Mouse (Mus musculus) adrenal gland (tissue): ENCODE measurements at regions not wholly inside any gene's neighbourhood (a gene's known extent, or its start where the extent isn't known, plus 50 kb on each side); places are given as distances from the start of the nearest gene placed in this dataset.

ENCODE experiments used
- intact Hi-C: fragments of 180-260 bp; cut with DNase I; formaldehyde crosslinking; loops from one replicate; pipeline ENCODE4 v1.15.1; 2025

GRCm38 (mm10) chr5:119467346-119468085 lies 203.0 kb upstream of the Tbx3 start:
- intact Hi-C loops = loop anchor here (10.0 kb wide), 1 partner anchor 133 kb away; no protein-coding TSS in a partner anchor

- intact Hi-C loops = no loop called here
Observed at GRCm38 (mm10) chr5:119477926-119478325, 192.5 kb upstream of the Tbx3 start.

- intact Hi-C loops = no loop called here
Observed at GRCm38 (mm10) chr5:119478331-119478730, 192.1 kb upstream of the Tbx3 start.

GRCm38 (mm10) chr5:119480191-119481190 lies 190.0 kb upstream of the Tbx3 start:
- intact Hi-C loops = no loop called here

GRCm38 (mm10) chr5:119483706-119484105 lies 186.8 kb upstream of the Tbx3 start:
- intact Hi-C loops = no loop called here

DNA sequence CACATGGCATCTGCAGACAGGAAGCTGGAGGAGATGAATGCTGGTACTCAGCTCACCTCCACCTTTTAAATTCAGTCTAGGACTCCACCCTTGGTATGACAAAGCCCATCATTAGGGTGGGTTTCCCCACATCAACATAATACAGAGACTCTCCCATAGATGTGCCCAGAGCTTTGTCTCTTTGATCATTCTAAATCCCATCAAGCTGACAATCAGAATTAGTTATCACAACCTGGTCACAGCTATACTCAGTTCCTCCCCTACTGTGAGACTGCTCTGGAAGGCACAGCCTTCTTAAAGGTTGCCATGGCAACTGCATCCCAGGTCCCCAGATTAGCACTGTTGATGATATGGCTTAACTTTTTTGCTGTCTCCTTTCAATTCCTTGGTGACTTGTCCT lies 184.3 kb upstream of the Tbx3 start:
- intact Hi-C loops = no loop called here

- intact Hi-C loops = no loop called here
Observed at GRCm38 (mm10) chr5:119487184-119487583, 183.3 kb upstream of the Tbx3 start.

DNA sequence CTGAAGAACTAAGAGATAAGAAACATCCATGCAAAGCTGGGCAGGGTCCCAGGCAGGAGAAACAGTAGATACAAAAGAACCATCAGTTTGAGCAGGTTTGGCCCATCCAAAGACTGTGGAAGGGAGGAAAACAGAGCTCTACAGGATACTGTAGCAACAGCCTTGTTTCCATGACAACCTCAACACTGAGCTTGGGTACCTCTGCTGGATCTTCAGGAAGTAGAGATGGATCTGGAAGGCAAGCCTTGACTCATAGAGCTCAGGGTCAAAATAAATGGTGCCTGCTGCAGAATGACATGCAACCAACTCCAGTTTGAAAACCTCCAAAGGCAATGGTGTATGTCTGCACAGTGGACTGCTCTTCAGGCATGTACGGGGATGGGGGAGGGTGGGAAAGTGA lies 173.0 kb upstream of the Tbx3 start:
- intact Hi-C loops = no loop called here

GRCm38 (mm10) chr5:119498431-119498830 lies 172.0 kb upstream of the Tbx3 start:
- intact Hi-C loops = no loop called here

DNA sequence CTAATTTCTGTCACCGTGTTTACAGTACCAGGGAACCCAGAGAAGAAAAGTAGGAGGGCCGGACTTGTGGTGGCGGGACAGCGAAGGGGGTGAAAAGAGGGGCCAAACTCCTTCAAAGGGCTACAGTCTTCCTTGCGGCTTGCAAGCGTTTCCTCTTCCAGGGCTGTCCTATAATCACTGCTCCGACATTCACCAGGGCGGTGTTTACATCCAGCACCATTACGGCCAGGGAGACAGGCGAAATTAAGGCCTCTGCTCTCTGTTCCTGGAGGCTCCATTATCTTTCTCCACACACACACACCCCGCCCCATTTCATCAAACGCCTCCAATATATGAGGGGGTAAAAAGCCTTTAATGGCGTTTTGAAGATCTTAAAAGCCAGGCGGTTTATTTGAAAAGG lies 162.8 kb upstream of the Tbx3 start:
- intact Hi-C loops = no loop called here

DNA sequence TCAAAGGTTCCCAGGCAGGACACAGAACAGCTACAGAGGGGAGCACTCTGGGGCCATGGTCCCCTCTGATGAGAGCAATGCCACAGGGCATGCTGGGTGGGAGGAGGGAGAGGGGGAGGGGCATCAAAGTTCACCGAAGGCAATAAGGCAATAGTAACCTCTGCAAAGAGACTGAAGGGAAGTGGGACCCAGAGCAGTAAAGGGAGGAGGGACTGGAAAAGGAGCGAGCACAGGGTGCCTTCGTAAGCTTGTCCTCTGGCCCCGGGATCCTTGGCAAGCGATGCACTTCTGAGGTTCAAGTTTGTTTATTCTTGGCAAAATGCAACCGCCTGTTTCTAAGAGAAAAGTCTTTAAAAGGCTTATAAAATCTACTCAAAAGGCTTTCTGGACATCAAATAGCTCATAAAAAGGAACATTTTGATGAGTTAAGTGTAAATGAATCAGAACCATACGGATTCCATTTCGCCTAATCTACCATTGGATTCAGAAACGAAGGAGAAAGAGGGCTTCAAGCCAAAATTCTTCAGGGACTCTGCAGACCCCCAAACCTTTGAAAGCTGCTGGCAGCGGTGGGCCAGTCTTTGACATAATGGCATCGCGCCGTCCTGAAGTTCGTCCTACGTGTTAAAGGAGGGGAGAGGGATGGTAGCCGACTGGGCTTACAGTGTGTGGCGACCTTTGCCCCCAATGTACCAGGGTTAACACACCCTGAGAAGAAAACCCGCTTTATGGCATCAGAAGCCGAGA lies 151.8 kb upstream of the Tbx3 start:
- intact Hi-C loops = no loop called here

- intact Hi-C loops = no loop called here
Observed at GRCm38 (mm10) chr5:119524171-119524570, 146.3 kb upstream of the Tbx3 start.

GRCm38 (mm10) chr5:119525960-119526359 lies 144.5 kb upstream of the Tbx3 start:
- intact Hi-C loops = no loop called here

- intact Hi-C loops = no loop called here
Observed at GRCm38 (mm10) chr5:119530009-119530408, 140.5 kb upstream of the Tbx3 start.

GRCm38 (mm10) chr5:119534946-119535345 lies 135.5 kb upstream of the Tbx3 start:
- intact Hi-C loops = no loop called here

- intact Hi-C loops = no loop called here
Observed at GRCm38 (mm10) chr5:119542836-119543235, 127.6 kb upstream of the Tbx3 start.

DNA sequence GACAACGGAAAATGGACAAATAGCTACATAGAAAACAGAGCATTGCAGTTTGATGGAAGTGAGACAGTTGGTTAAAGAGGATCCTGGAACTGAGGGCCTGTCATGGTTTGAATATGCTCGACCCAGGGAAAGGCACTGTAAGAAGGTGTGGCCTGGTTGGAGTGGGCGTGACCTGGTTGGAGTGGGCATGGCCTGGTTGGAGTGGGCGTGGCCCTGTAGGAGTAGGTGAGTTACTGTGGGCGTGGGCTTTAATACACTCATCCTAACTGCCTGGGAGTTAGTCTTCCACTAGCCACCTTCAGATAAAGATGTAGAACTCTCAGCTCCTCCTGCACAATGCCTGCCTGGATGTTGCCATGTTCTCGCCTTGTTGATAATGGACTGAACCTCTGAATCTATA lies 126.8 kb upstream of the Tbx3 start:
- intact Hi-C loops = no loop called here

- intact Hi-C loops = no loop called here
Observed at GRCm38 (mm10) chr5:119544681-119545080, 125.8 kb upstream of the Tbx3 start.

GRCm38 (mm10) chr5:119547070-119547469 lies 123.4 kb upstream of the Tbx3 start:
- intact Hi-C loops = no loop called here

GRCm38 (mm10) chr5:119550916-119551315 lies 119.6 kb upstream of the Tbx3 start:
- intact Hi-C loops = no loop called here

DNA sequence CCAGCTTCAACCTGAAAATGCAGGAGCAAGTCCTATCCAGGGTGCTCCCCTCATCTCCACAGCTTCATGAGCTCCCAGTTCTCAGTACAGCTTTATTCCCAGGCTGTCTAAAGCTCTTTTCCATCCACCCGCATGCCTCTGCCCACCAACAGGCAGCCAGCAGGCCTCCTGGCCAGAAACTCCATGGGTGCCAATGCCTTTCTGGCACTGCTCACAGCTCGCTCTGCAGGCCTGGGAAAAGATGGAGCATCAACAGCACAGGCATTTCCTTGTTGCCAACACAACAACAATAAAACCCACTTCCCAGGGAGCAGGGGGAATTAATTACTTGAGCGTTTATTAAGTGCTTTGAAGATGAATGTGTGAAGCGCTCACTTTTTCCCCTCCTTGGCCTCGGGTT lies 117.0 kb upstream of the Tbx3 start:
- intact Hi-C loops = no loop called here

GRCm38 (mm10) chr5:119557071-119557470 lies 113.4 kb upstream of the Tbx3 start:
- intact Hi-C loops = no loop called here
